Mouse (Mus musculus) MEL (cell line): ENCODE results near the gene Nptx1. TPM values are rescaled to one million over a fixed set of nuclear protein-coding genes. Genes with fewer than 3 reads are reported as not detected.
A peak's percentile ranks its signal among the peaks of the same experiment; 100 is the strongest.

Experiments used
- DNase-seq: peaks from one replicate; pipeline ENCODE4 v3.0.0; 2011; ENCODE audit warnings: low read depth, low spot score
- H3K27ac ChIP-seq: 2 replicates; pipeline ENCODE4 v1.5.1; 2012; ENCODE audit warnings: low read depth, mild to moderate bottlenecking, control low read depth, low read length, moderate library complexity; ENCODE audit not compliant: control insufficient read depth
- H3K27me3 ChIP-seq, 2 experiments: fragments of 150-350 bp in 1 of 2; sonication (generic) in 1 of 2; 2 replicates each; pipeline ENCODE4 v1.6.1; 2012; ENCODE audit warnings: low read length in 2 of 2, mild to moderate bottlenecking in 2 of 2, improper control_type of control experiment in 1 of 2, moderate library complexity in 1 of 2; ENCODE audit not compliant: insufficient read depth in 2 of 2, control insufficient read depth in 1 of 2
- H3K36me3 ChIP-seq, 2 experiments: 2 replicates each; pipeline ENCODE4 v1.6.1; 2012 to 2014; ENCODE audit warnings: low read length in 2 of 2, improper control_type of control experiment in 1 of 2, inconsistent platforms in 1 of 2, mild to moderate bottlenecking in 1 of 2; ENCODE audit not compliant: insufficient read depth in 2 of 2, control insufficient read depth in 1 of 2
- H3K4me1 ChIP-seq, 2 experiments: fragments of 150-350 bp in 1 of 2; sonication (generic) in 1 of 2; 2 replicates each; pipeline ENCODE4 v1.6.1; 2012; ENCODE audit warnings: low read length in 2 of 2, improper control_type of control experiment in 1 of 2, mild to moderate bottlenecking in 1 of 2; ENCODE audit not compliant: insufficient read depth in 2 of 2, control insufficient read depth in 1 of 2
- H3K4me3 ChIP-seq, 2 experiments: fragments of 150-350 bp in 1 of 2; sonication (generic) in 1 of 2; 2 replicates each; pipeline ENCODE4 v1.5.1; 2012; ENCODE audit warnings: low read depth in 2 of 2, low read length in 2 of 2, mild to moderate bottlenecking in 2 of 2, moderate library complexity in 2 of 2, control low read depth in 1 of 2, improper control_type of control experiment in 1 of 2; ENCODE audit not compliant: control insufficient read depth in 1 of 2, insufficient read depth in 1 of 2
- H3K79me2 ChIP-seq: 2 replicates; pipeline ENCODE4 v1.6.1; 2012; ENCODE audit warnings: mild to moderate bottlenecking, low read length, moderate library complexity; ENCODE audit not compliant: control insufficient read depth, poor library complexity, insufficient read depth
- H3K9ac ChIP-seq: 2 replicates; pipeline ENCODE4 v1.6.1; 2012; ENCODE audit warnings: low read depth, mild to moderate bottlenecking, control low read depth, low read length, moderate library complexity; ENCODE audit not compliant: control insufficient read depth, poor library complexity, severe bottlenecking
- H3K9me3 ChIP-seq: fragments of 150-350 bp; sonication (generic); replicated peaks from 2 replicates; pipeline ENCODE4 v1.6.1; 2012; ENCODE audit warnings: mild to moderate bottlenecking, low read length, improper control_type of control experiment, moderate library complexity; ENCODE audit not compliant: insufficient read depth
- CHD2 ChIP-seq: IDR thresholded peaks from 2 replicates; pipeline ENCODE4 v1.6.1; 2011; ENCODE audit warnings: low read length, improper control_type of control experiment
- CTCF ChIP-seq, 3 experiments: IDR thresholded peaks in 2 of 3; conservative IDR thresholded peaks in 1 of 3; 2 replicates each; pipeline ENCODE4 v1.5.1; 2011 to 2012; ENCODE audit warnings: low read length in 3 of 3, low read depth in 2 of 3, mild to moderate bottlenecking in 2 of 3, improper control_type of control experiment in 1 of 3, inconsistent platforms in 1 of 3, mixed read lengths in 1 of 3, moderate library complexity in 1 of 3; ENCODE audit not compliant: control insufficient read depth in 1 of 3, insufficient read depth in 1 of 3, poor library complexity in 1 of 3, severe bottlenecking in 1 of 3
- ELF1 ChIP-seq: IDR thresholded peaks from 2 replicates; pipeline ENCODE4 v1.6.1; 2014; ENCODE audit warnings: low read depth, mild to moderate bottlenecking, inconsistent platforms, low read length, improper control_type of control experiment, moderate library complexity
- GATA1 ChIP-seq: IDR thresholded peaks from 2 replicates; pipeline ENCODE4 v1.6.1; 2011; ENCODE audit warnings: low read depth, low read length, improper control_type of control experiment
- HCFC1 ChIP-seq: IDR thresholded peaks from 2 replicates; pipeline ENCODE4 v1.6.1; 2012; ENCODE audit warnings: low read depth, mild to moderate bottlenecking, inconsistent platforms, low read length, improper control_type of control experiment, moderate library complexity
- JUND ChIP-seq: IDR thresholded peaks from 2 replicates; pipeline ENCODE4 v1.6.1; 2011; ENCODE audit warnings: low read depth, mild to moderate bottlenecking, improper control_type of control experiment, low read length
- MAFK ChIP-seq: IDR thresholded peaks from 2 replicates; pipeline ENCODE4 v1.6.1; 2011; ENCODE audit warnings: low read depth, mild to moderate bottlenecking, low read length, improper control_type of control experiment, borderline replicate concordance
- MAX ChIP-seq: IDR thresholded peaks from 2 replicates; pipeline ENCODE4 v1.6.1; 2011; ENCODE audit warnings: low read length, improper control_type of control experiment
- MAZ ChIP-seq: IDR thresholded peaks from 2 replicates; pipeline ENCODE4 v1.6.1; 2012; ENCODE audit warnings: low read depth, mild to moderate bottlenecking, inconsistent platforms, low read length, improper control_type of control experiment
- MXI1 ChIP-seq: IDR thresholded peaks from 2 replicates; pipeline ENCODE4 v1.6.1; 2011; ENCODE audit warnings: mild to moderate bottlenecking, low read depth, low read length, improper control_type of control experiment
- MYC ChIP-seq: IDR thresholded peaks from 2 replicates; pipeline ENCODE4 v1.6.1; 2011; ENCODE audit warnings: low read depth, mild to moderate bottlenecking, low read length, improper control_type of control experiment, moderate library complexity
- NELFE ChIP-seq: IDR thresholded peaks from 2 replicates; pipeline ENCODE4 v1.6.1; 2011; ENCODE audit warnings: low read depth, low read length, improper control_type of control experiment
- NRF1 ChIP-seq: IDR thresholded peaks from 2 replicates; pipeline ENCODE4 v1.6.1; 2014; ENCODE audit warnings: low read depth, mild to moderate bottlenecking, inconsistent platforms, low read length, improper control_type of control experiment, moderate library complexity; ENCODE audit not compliant: poor library complexity, insufficient read depth, severe bottlenecking
- POLR2A ChIP-seq, 2 experiments: IDR thresholded peaks; 2 replicates each; pipeline ENCODE4 v1.6.1; 2011 to 2012; ENCODE audit warnings: low read length in 2 of 2, mild to moderate bottlenecking in 2 of 2, control low read depth in 1 of 2, improper control_type of control experiment in 1 of 2, low read depth in 1 of 2, moderate library complexity in 1 of 2; ENCODE audit not compliant: control insufficient read depth in 1 of 2, insufficient read depth in 1 of 2, poor library complexity in 1 of 2
- POLR2AphosphoS2 ChIP-seq: IDR thresholded peaks from 2 replicates; pipeline ENCODE4 v1.6.1; 2011; ENCODE audit warnings: low read length, improper control_type of control experiment
- POLR2AphosphoS5 ChIP-seq: IDR thresholded peaks from 2 replicates; pipeline ENCODE4 v1.6.1; 2012; ENCODE audit warnings: low read depth, borderline replicate concordance, mild to moderate bottlenecking, inconsistent platforms, low read length, moderate library complexity, mixed read lengths
- RAD21 ChIP-seq: IDR thresholded peaks from 2 replicates; pipeline ENCODE4 v1.6.1; 2011; ENCODE audit warnings: mild to moderate bottlenecking, low read depth, low read length, improper control_type of control experiment
- RCOR1 ChIP-seq: IDR thresholded peaks from 2 replicates; pipeline ENCODE4 v1.6.1; 2012; ENCODE audit warnings: low read depth, mild to moderate bottlenecking, inconsistent platforms, low read length, improper control_type of control experiment
- TBP ChIP-seq: IDR thresholded peaks from 2 replicates; pipeline ENCODE4 v1.8.0; 2011; ENCODE audit warnings: low read depth, low read length, improper control_type of control experiment
- TCF12 ChIP-seq: IDR thresholded peaks from 2 replicates; pipeline ENCODE4 v1.6.1; 2014; ENCODE audit warnings: low read depth, mild to moderate bottlenecking, inconsistent platforms, low read length, improper control_type of control experiment, moderate library complexity
- UBTF ChIP-seq: IDR thresholded peaks from 2 replicates; pipeline ENCODE4 v1.6.1; 2012; ENCODE audit warnings: low read depth, mild to moderate bottlenecking, inconsistent platforms, low read length, improper control_type of control experiment, moderate library complexity, borderline replicate concordance; ENCODE audit not compliant: insufficient read depth
- USF1 ChIP-seq: IDR thresholded peaks from 2 replicates; pipeline ENCODE4 v1.6.1; 2014; ENCODE audit warnings: low read depth, mild to moderate bottlenecking, inconsistent platforms, low read length, improper control_type of control experiment, moderate library complexity
- ZKSCAN1 ChIP-seq: IDR thresholded peaks from 2 replicates; pipeline ENCODE4 v1.6.1; 2012; ENCODE audit warnings: low read depth, mild to moderate bottlenecking, inconsistent platforms, low read length, improper control_type of control experiment, moderate library complexity
- ZMIZ1 ChIP-seq: IDR thresholded peaks from 2 replicates; pipeline ENCODE4 v1.6.1; 2012; ENCODE audit warnings: low read depth, mild to moderate bottlenecking, inconsistent platforms, low read length, improper control_type of control experiment, moderate library complexity
- polyA plus RNA-seq, 2 experiments: library from polyadenylated mRNA; stranded (reverse) in 1 of 2; unstranded in 1 of 2; fragments of >175 nt in 1 of 2; fragments of >200 nt in 1 of 2; gene quantifications; 2 replicates each; pipeline versions ENCODE4 v1.2.1 to v1.2.4; 2012; ENCODE audit warnings: low replicate concordance in 2 of 2, low read depth in 1 of 2; ENCODE audit not compliant: insufficient read length in 2 of 2, insufficient read depth in 1 of 2, missing spikeins in 1 of 2
- total RNA-seq: library from RNA; depleted of rRNA; stranded (reverse); fragments of 300-350 nt; gene quantifications from 2 replicates; pipeline ENCODE4 v1.2.3, GENCODE M21; 2012

Gene Nptx1
- total and polyA plus RNA-seq, 3 experiments = not detected

DNA sequence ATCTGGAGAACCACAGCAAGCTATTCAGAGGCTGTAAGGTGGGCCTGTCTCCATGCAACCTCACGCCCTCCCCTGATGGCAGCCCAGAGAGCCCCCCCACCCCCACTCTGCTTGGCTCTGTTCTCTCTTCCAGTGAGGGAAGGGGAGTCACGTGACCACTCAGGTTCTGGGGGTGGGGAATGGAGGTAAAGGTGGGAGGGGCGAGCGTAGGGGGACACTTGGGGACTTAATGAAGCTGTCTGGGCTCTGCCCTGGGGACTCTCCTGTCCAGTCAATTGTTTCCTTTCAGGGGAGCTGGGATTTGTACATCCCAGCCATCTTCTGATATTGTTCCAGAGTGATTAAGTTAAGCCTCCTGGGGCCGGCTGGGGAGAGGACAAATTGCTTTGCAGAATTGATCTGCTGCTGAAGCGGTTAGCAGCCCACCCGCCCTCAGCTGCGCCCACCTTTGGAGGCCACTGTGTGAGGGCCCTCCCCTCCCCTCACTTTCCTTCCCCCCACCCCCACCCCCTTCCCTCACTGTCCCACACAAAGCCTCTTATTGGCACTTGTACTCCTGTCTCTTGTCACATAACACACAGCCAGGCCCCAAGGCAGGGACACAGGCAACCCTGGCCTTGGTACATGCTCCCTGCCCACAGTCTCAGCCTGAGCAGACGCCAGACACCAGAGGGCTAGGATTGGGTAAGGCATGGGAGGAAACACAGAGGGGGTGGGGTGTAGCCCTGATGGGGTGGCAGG, 11.5 kb upstream of the Nptx1 start:
- Histone ChIP-seq H3K4me3 (no peak overlapping the region), H3K9ac (no peak overlapping the region), H3K36me3 (no peaks in the 10 kb centered on the region), H3K27me3 (peaks cover 7 to 12% of the 10 kb centered on the region in 2 experiments)
- DNase-seq = no peak
- TF ChIP-seq USF1 (peak; percentile 68), POLR2A (IDR thresholded peaks at IDR 0.05; ENCODE audit: control insufficient read depth in 1 of 2, insufficient read depth in 1 of 2, low read depth in 1 of 2, low read length in 2 of 2, poor library complexity in 1 of 2) (no peak)
- TF ChIP-seq, all 39 proteins: peak for 1
- no peaks in the 10 kb centered on the region for H3K4me1 ChIP-seq
- H3K27ac ChIP-seq = no peak overlapping the region
- no peaks in the 10 kb centered on the region for H3K79me2 ChIP-seq
- H3K9me3 ChIP-seq = no peaks in the 10 kb centered on the region

DNA sequence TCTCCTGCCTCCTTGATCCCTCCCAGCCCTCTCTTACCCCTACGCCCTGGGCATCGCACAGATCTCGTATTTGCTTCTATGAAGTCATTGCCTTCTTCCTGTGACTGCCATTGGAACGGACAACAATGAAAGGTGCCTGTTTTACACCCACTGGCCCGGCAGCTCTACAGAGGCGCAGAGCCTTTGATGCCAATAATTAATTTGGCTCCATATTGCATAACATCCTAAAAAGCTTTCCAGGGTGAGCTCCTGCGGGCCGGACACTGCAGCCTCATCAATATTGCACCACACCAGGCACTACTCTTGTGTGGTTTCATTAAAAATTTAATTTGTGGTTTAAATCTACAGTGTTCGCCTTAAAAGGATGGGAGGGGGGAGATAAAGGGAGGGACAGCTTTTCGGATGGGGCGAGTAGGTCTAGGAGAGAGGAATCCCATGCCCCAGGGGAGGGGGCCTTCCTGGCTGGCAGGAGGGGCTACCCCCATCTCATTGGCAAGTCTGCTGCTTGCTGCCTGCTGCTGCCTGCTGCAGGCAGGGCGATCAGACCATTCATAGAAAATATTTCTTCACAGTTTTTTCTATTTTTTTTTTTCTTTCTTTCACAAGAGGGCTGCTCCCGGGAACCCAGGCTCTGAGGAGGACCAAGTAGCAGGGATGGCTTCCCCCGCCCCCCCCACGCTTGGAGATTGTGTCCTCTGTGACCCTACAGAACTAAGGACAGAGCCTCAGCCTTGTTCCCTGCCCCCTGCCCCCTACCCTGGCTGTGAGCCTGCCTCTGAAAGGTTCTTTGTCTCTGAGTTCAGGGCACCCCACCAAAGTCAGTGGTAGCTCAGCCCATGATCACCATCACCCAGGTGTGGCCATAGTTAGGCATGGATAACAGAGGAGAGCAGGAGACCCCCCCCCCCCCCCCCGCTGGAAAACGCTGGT, 10.7 kb upstream of the Nptx1 start:
- H3K4me3 ChIP-seq = no peak overlapping the region
- TF ChIP-seq ELF1 (no peak), MAFK (no peak), CHD2 (no peak), TCF12 (no peak), MAX (no peak), JUND (no peak), GATA1 (no peak), NRF1 (no peak), NELFE (no peak)
- TF ChIP-seq, all 39 proteins: peak for 0
- Histone ChIP-seq H3K79me2 (no peaks in the 10 kb centered on the region), H3K27ac (no peak overlapping the region), H3K4me1 (no peaks in the 10 kb centered on the region), H3K9me3 (no peaks in the 10 kb centered on the region), H3K27me3 (peaks cover 7 to 13% of the 10 kb centered on the region in 2 experiments), H3K36me3 (no peaks in the 10 kb centered on the region), H3K9ac (no peak overlapping the region)
- DNase-seq = no peak

DNA sequence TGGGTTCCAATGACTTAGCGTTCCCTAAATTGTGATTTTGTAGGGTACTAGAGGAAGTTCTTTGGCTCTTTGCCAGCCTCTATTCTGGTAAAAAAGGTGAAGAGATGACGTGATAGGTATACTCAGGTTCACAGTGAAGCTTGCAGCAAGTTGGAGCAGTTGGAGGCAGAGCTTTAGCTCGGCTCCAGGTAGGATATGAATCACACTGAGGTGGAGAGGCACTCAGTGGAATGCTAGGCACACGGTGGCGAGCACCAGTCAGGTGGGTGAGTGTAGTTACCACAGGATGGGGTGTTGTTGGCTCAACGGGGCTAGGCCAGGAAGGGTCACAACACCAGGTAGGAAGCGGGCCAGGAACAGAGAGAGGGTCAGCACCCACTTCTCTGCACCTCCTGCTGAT, 7.6 kb upstream of the Nptx1 start:
- Histone ChIP-seq H3K27ac (no peak overlapping the region), H3K79me2 (no peaks in the 10 kb centered on the region), H3K9me3 (no peaks in the 10 kb centered on the region), H3K27me3 (peaks cover 3 to 6% of the 10 kb centered on the region in 2 experiments; a peak in 3 of 4 replicates), H3K4me1 (no peaks in the 10 kb centered on the region), H3K9ac (no peak overlapping the region), H3K4me3 (no peak overlapping the region), H3K36me3 (no peaks in the 10 kb centered on the region)
- no peak for DNase-seq
- TF ChIP-seq MAFK = no peak
- no peak for TF ChIP-seq TBP
- no peak for TF ChIP-seq RAD21
- TF ChIP-seq CTCF (IDR thresholded peaks at IDR 0.05 in 2 of 3, conservative IDR thresholded peaks at IDR 0.05 in 1 of 3; ENCODE audit: control insufficient read depth in 1 of 3, insufficient read depth in 1 of 3, low read depth in 2 of 3, low read length in 3 of 3, poor library complexity in 1 of 3, severe bottlenecking in 1 of 3) = no peak
- TF ChIP-seq ZKSCAN1 = no peak
- no peak; the same call in 1 of the 2 replicates for TF ChIP-seq POLR2AphosphoS5
- no peak for TF ChIP-seq RCOR1
- no peak for TF ChIP-seq MAX
- no peak for TF ChIP-seq POLR2A (IDR thresholded peaks at IDR 0.05; ENCODE audit: control insufficient read depth in 1 of 2, insufficient read depth in 1 of 2, low read depth in 1 of 2, low read length in 2 of 2, poor library complexity in 1 of 2)
- no peak for TF ChIP-seq CHD2
- no peak for TF ChIP-seq HCFC1
- TF ChIP-seq POLR2AphosphoS2 = no peak
- TF ChIP-seq MYC = no peak
- no peak for TF ChIP-seq MAZ
- no peak for TF ChIP-seq ZMIZ1
- no peak for TF ChIP-seq UBTF
- TF ChIP-seq MXI1 = no peak
